Mouse (Mus musculus) cerebellum, adult 9-10 months (tissue): ENCODE data around the gene Rnf34.

ENCODE experiments used
- DNase-seq: peaks from one replicate; pipeline ENCODE4 v3.0.0; 2022

Rnf34 gene

DNA sequence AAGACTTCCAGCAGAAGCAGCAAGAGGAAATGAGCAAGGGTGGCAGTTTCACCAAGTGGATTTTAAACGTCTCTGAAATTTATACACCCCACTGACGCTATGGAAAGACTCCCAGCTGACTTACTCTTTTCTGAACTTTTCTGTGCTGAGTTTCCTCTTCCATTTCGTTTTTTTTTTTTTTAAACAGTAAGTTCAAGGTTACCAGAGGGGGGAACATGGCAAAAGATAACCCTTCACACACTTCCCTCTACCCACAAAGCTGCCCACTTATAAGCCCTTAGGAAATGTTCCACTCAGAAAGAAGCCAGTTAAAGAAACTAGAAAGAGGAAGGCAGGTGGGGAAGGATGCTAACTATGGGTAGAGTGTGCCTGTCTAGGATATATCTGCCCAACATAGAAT is 51.8 kb downstream of the Rnf34 start:
- DNase-seq: no peak

DNA sequence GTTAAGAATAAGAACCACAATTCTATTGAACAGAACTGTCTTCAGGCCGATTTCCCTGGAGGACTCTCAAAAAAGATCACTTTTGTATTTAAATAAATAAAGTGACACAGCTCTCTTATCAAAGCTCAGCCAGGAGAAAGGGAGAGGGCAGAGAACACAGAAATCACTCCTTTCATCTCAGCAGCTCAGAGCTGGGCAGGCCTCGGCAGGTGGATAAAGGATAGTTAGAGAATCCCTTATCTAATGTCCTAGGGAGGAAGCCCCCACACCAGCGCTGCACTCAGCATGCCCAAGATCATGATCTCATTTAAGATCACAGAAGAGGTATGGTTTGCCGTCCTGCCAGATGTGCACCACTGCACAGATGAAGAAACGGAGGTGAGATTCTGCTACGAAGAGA is 52.4 kb downstream of the Rnf34 start:
- DNase-seq: no peak

- no peak for DNase-seq
These were observed 53.3 kb downstream of the Rnf34 start for GRCm38 (mm10) chr5:122903165-122903564.

DNA sequence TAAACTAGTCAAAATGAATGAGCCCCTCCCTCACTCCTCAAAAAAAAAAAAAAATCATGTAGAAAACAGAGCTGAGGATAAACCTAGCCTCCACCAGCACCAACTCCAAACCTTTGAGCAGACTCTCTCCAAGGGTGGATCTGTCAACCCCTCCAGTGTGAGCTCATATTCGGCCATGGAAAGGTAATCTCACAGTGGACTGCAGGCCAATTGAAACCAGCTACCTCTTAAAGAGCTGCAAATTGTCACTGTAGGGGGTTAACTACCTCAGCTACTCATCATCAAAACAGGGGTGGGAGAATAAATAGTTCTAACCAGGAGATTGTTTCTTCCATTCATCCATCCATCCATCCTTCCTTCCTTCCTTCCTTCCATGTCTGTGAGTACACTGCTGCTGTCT is 57.3 kb downstream of the Rnf34 start:
- no peak for DNase-seq

- no peak for DNase-seq
These were observed 58.2 kb downstream of the Rnf34 start for GRCm38 (mm10) chr5:122908001-122908400.

GRCm38 (mm10) chr5:122909481-122909880 is 59.6 kb downstream of the Rnf34 start:
- no peak for DNase-seq

DNA sequence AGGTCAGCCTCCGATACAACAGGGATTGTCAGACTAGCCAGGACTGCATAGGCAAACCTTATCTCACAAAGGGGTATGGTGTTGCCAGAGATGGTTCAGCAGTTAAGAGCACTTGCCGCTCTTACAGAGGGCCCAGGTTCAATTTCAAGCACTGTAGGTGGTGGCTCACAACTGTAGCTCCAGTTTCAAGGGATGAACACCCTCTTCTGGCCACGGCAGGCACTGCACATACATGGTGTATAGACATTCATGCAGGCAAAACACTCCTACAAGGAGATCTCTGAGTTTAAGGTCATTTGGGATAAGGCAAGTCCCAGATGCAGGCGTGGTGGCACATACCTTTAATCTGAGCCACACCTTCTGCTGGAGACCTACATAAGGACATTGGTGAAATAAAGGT is 63.0 kb downstream of the Rnf34 start:
- DNase-seq: no peak

- no peak for DNase-seq
These were observed 66.3 kb downstream of the Rnf34 start for GRCm38 (mm10) chr5:122916147-122916546.

- DNase-seq: no peak
These were observed 68.3 kb downstream of the Rnf34 start for GRCm38 (mm10) chr5:122917982-122918711.

- no peak for DNase-seq
These were observed 70.7 kb downstream of the Rnf34 start for GRCm38 (mm10) chr5:122920557-122920956.
